Comparison of ENCODE assay signal across 8 mouse cellular contexts in genomic region chr17:28232475-28233060, GRCm38 (mm10). TPM values are rescaled to one million over a fixed set of nuclear protein-coding genes. Genes with fewer than 3 reads are reported as not detected.
DNase-seq lines count a peak whose midpoint lies in the region; ATAC-seq and TF ChIP-seq lines count a peak whose summit lies in the region.

Gene Ppard (plus strand): TSS chr17:28232700.

- no peak for DNase-seq in Patski (ENCODE audit: low read depth, low spot score)
- DNase-seq in cerebellum, postnatal 14 days: peak; percentile 99 to 100
- peak; percentile 95 for DNase-seq in frontal cortex, postnatal 25 days (ENCODE audit: low spot score in 2 of 2)
- peak; percentile 96 for DNase-seq in hindbrain, embryonic 14.5 days (ENCODE audit: low spot score)
- peak; percentile 95 to 96 for DNase-seq in layer of hippocampus, postnatal 36 days
- peak; percentile 99 for DNase-seq in lung, postnatal 36 days
- DNase-seq in retina, postnatal 1 day: peak; percentile 98
- DNase-seq in urinary bladder, adult 18-20 months (ENCODE audit: low spot score in 2 of 2): peak; percentile 96 to 97

- H3K4me3 ChIP-seq in hindbrain, embryonic 14.5 days (replicated peaks; ENCODE audit: low read length): peak within 1 kb of the TSS; percentile 64

- H3K36me3 ChIP-seq in hindbrain, embryonic 14.5 days (replicated peaks; ENCODE audit: control insufficient read depth, insufficient read depth): no peaks in the 10 kb centered on the region

- H3K9me3 ChIP-seq in hindbrain, embryonic 14.5 days (ENCODE audit: control insufficient read depth, low read length): no peaks in the 10 kb centered on the region

- 0 out of 2 replicates have a peak, but pooled peaks cover 3% of the 10 kb centered on the region for H3K4me1 ChIP-seq in hindbrain, embryonic 14.5 days (replicated peaks; ENCODE audit: control insufficient read depth, insufficient read depth, low read length)

- no peak for TF ChIP-seq CTCF in Patski (IDR thresholded peaks at IDR 0.05)

- in situ Hi-C loops in Patski (cut with MboI; ENCODE audit: low pct_unique_long_range_greater_than_20kb): no loop called here

- peak; percentile 81 for ATAC-seq in Patski
- ATAC-seq in hindbrain, embryonic 14.5 days (ENCODE audit: low FRiP score): peak; percentile 93

- H3K27me3 ChIP-seq in Patski: no peaks in the 10 kb centered on the region
- H3K27me3 ChIP-seq in hindbrain, embryonic 14.5 days (ENCODE audit: control insufficient read depth, insufficient read depth, low read length): no peaks in the 10 kb centered on the region

- peak within 1 kb of the TSS; percentile 78 for H3K4me2 ChIP-seq in hindbrain, embryonic 14.5 days (replicated peaks)

- WGBS in hindbrain, embryonic 14.5 days: 1% methylated on average over 53 of the region's 57 CpGs

- POLR2A ChIA-PET in Patski (lab: Charles Lee): no interaction called here

- CTCF ChIA-PET in Patski (lab: Charles Lee): interaction anchor here (0.7 to 1.9 kb wide), 11 partner anchors 19 to 146 kb away, joined by 3 to 22 read pairs (median 3); partner anchors contain the start of gene Fance

- H3K9ac ChIP-seq in hindbrain, embryonic 14.5 days: peak within 1 kb of the TSS; percentile 68

- H3K27ac ChIP-seq in hindbrain, embryonic 14.5 days: peak within 1 kb of the TSS; percentile 66; the same call in 1 of the 2 replicates

RNA-seq across cellular contexts. Expression of gene Ppard, which starts in this region (rescaled TPM):
- 30.9 TPM for polyA plus RNA-seq in Patski (2021)
- 1.6 and 1.8 TPM in 2 replicates for polyA plus RNA-seq in hindbrain, embryonic 14.5 days (2014; fragmentation: Nextera tagmentation; extraction: Ambion mirVana)
- 10 to 100 TPM; 22.8 to 30.3 TPM for total RNA-seq in layer of hippocampus, postnatal 36 days (2021)

Comparison
In these comparisons a context has a peak if more than half of its experiments do, and no peak if none do; other contexts are left out.
1. RNA of gene Ppard (polyA plus RNA-seq): 30.9 TPM in Patski (single experiment); 1.6 to 1.8 TPM in hindbrain, embryonic 14.5 days; every median in the first group is over 10 times any median in the second.